Mouse (Mus musculus) cerebellum, adult 11 months (tissue): ENCODE data around the gene Atxn10.

Source experiments
- DNase-seq: peaks from one replicate; pipeline ENCODE4 v3.0.0; 2022

Atxn10 gene

DNA sequence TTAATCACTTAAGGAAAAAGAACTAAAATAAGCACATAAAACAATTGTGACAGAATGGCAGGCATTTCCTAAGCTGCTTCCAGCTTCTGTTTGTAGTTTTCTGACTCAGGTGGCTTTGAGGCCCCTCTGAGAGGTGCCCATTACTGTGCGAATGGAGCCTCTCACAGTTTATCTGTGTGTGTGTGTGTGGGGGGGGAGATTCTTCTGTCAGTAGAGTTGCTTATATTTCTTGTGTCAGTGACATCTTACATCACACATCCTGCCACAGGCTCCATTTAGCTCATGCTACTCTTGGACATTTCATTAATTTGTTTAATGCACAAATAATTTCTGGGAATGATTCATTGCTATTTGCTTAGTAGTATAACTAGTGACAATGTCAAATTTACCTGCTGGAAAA, 70.8 kb downstream of the Atxn10 start:
- DNase-seq: no peak

GRCm38 (mm10) chr15:85407342-85407741, 71.3 kb downstream of the Atxn10 start:
- no peak for DNase-seq

- DNase-seq: peak; percentile 28
Observed at GRCm38 (mm10) chr15:85408790-85409189, 72.7 kb downstream of the Atxn10 start.

GRCm38 (mm10) chr15:85409245-85409783, 73.3 kb downstream of the Atxn10 start:
- DNase-seq: no peak

- DNase-seq: peak; percentile 57
Observed at GRCm38 (mm10) chr15:85409836-85410235, 73.8 kb downstream of the Atxn10 start.

- no peak for DNase-seq
Observed at GRCm38 (mm10) chr15:85414620-85415019, 78.6 kb downstream of the Atxn10 start.

DNA sequence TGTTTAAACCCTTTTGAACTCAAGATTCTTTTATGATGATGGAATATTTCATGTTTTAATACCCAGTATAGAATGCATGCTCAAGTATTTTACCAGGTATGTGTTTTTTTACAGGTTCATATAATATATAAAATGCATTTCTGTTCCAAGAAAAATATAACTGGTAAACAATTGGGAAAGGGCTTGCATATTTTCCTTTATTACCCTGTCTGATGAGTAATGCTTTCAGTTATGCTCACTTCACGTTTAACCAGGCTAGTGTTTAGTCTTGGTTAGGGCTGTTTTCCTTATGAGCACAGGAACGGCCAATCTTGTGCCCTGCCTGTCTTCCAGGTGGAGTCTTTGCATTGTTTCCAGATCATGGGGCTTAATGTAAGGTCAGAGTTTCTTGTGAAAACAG, 84.6 kb downstream of the Atxn10 start:
- DNase-seq: no peak

DNA sequence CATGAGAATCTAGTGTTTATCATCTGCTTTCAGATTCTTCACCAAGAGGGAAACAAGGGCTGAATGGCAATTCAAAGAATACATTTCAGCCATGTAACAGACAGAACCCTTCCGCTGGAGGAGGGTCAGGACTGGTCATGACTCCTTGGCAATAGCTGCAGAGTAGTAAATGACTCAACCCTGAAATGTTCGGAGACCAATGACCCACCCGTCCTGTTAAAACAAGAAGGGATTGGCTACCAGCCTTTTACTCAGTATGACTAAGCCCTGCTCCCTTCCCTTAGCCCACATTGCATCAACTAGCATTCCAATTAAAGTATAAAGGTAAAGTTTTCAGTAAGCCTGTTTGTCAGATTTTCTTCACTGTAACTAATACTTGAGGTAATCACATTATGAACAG, 88.2 kb downstream of the Atxn10 start:
- DNase-seq: no peak

GRCm38 (mm10) chr15:85428140-85428539, 92.1 kb downstream of the Atxn10 start:
- DNase-seq: no peak

- no peak for DNase-seq
Observed at GRCm38 (mm10) chr15:85442568-85442967, 106.5 kb downstream of the Atxn10 start.

DNA sequence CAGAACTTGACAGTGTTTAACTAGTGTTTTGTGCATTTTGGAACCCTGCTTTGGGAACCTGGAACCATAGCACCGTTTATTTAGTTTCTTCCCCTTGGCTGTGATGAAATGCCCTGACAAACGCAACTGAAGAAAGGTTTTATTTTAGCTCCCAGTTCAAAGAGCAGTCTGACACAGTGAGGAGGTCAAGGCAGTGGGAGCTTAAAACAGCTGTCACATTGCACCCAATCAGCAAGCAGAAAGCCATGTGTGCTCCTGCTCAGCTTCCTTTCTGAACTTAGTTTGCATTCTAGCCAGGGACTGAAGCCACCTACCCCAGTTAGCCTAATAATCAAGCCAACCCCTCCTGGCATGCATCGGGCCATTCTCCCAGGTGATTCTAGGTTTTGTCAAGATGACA, 110.6 kb downstream of the Atxn10 start:
- DNase-seq: no peak

DNA sequence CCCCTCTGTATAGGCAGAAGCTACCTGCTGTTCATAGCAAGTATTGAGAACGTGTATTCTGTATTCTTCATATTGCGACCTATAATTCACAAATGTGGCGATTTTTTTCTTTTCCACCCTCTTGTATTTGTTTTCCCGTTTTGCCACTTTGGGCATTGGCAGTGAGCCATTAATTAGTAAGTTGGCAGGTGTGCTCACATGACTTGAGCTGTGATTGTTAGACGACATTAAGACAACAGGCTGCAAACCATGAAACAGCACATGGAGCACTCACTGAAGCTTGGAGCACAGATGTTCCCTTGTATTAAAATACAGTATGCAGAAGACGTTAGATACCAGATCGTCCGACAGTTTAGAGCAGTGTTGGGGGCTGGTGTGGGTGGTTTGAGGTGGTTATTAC, 120.8 kb downstream of the Atxn10 start:
- no peak for DNase-seq

DNA sequence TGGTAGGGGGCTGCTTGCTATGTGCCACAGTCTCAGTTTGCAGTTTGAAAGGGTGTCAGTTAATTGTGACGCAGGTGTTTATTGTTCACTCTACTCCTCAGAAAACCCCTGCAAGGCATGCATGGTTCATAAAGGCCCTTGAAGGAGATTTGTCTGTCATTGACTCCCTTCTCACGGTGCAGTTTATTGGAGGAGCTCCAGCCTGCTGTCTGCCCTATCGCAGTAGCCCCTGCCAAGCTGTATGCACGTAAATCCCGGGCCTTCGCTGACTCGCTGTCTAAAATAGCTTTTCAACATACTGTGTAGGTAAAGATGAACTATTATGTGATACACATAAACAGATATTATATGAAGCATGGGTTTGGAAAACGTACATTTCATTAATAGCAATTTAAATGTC, 121.8 kb downstream of the Atxn10 start:
- DNase-seq: no peak

DNA sequence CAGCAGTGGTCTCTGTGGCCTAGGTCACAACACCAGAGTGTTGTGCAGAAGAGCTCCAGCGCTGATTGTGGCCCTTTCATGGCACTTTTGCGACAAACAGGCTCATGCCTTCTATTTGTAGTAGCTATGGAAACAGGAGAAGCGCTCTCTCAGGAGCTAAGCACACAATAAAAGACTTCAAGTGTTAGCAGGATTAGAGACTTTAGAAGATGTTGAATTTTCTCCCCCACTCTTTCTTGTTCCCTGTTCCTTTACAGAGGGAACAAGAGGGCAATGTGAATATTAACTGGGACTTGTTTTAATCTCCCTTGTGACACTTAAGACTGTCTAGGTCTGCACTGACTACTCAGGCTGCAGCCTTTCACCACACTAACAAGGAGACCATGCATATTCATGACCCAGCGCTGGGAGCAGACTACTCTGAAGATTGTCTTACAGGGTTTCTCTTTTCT, 122.6 kb downstream of the Atxn10 start:
- DNase-seq: no peak

DNA sequence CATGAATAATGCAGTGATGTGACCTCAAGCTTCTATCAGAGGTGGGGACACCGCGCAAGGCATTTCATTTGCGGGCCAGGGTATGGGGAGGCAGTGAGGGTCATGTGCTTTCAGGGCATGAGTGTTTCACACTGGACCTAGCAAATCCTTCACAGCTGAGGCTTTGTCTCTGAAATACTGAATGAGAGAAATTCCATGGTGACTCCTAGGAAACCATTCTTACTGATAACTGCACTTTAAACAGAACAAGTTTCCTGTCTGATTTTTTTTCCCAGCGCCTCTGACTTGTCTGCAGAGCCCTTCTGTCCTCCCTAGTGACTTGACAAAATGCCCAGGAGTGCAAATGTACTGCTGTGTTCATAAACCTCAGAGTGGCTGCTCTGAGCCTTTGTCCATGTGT, 125.5 kb downstream of the Atxn10 start:
- DNase-seq: peak; percentile 17

DNA sequence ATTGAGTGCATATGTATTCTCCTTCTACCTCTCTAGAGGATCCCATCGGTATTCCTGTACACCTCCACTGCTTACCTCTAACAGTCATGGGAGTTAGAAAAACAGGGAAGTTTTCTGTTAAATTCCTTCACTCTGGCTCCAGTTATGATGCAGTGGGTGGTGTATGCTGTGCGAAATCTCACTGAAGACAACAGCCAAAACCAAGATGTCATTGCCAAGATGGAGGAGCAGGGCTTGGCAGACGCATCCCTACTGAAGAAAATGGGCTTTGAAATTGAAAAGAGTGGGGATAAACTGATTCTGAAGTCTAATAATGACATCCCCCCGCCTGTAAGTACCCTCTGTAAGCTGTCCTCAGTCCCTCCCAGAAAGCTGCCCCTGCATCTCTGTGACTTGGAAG, 126.1 kb downstream of the Atxn10 start:
- no peak for DNase-seq

DNA sequence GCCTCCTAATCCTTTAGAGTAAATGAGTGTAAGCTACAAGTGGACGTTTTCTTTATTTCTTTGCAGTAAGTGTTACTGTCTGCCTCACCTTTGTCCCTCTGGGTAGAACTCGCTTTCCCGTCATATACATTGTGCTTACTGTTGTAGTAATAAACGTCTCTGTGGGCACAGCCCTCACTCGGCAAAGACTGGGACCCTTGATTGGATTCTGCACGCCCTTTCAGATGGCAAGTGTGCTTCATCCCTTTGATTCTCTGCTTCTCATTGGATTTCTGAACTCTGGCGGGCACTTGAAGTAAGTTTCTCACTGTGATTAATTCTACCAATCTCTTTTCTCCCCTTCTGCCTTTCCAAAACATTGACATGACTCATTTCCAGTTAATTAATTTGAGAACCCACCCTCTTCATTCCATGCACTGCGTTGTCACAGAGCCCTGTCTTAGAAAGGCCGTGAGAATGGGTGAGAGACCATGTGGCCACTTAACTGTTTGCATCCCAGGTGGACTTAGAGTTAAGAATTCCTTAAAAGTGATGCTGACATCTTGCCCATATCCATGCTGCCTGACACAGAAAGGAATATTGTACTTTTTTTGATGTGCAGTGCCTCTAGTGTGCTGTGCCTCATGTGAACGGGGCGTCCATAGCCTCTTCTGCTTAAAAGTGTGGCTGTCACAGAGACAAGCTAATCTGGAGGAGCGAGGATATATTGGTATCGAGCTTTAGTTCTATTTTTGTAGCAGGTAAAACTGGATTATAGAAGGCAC, 127.2 kb downstream of the Atxn10 start:
- DNase-seq: no peak

- DNase-seq: no peak
Observed at GRCm38 (mm10) chr15:85464190-85464589, 128.1 kb downstream of the Atxn10 start.

GRCm38 (mm10) chr15:85464823-85465565, 128.9 kb downstream of the Atxn10 start:
- DNase-seq: no peak

DNA sequence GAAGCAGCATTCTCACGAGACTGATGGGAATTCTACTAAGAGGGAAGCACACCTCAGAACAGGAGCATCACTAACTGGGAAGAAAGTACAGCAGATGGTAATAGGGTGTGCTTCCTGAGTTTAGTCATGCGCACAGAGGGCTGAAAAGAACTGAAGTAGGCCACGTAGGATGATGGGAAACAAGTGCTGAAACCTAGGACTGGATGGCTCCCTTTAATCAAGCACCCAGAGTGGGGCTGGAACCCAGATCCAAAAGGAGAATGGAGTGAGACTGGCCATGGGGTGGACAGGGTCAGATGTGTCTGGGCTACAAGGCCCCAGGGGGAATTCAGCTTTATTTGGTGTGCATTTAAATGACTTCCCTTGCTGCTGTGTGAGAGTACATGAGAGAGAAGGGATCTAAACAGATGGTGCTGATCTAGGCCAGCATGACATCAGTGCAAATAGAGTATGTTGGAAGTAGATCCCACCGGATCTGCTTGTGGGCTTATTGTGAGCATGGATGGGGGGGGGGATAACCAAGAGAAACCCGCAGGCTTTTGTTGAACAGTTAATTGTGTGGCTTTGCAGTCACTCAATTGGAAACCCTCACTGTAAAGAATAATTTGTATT, 130.5 kb downstream of the Atxn10 start:
- peak; percentile 15 for DNase-seq

DNA sequence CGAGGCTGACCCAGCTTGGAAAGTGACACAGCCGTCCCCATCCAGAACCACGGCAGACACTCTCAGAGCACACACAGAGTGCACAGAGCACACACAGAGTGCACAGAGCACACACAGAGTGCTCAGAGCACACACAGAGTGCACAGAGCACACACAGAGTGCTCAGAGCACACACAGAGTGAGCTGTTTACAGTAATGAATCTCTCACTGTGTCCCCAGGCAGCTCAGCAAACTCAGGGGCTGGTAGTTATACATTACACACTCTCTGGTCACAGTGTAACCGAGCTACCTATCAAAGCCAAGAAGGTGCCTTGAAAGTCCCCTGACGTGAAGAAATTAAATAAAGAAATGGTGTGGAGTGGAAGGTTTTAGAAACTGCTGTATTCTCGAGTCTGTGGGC, 133.4 kb downstream of the Atxn10 start:
- DNase-seq: no peak

GRCm38 (mm10) chr15:85474697-85475096, 138.7 kb downstream of the Atxn10 start:
- DNase-seq: no peak

GRCm38 (mm10) chr15:85477584-85477983, 141.5 kb downstream of the Atxn10 start:
- DNase-seq: no peak

GRCm38 (mm10) chr15:85479365-85479764, 143.3 kb downstream of the Atxn10 start:
- no peak for DNase-seq
